Mouse (Mus musculus): ENCODE data around the gene Kbtbd13. TPM values are rescaled to one million over a fixed set of nuclear protein-coding genes. Genes with fewer than 3 reads are reported as not detected.
A peak's percentile ranks its signal among the peaks of the same experiment; 100 is the strongest.

The Kbtbd13 gene
- total RNA-seq (2021) = under 1 TPM; 0.22 to 0.25 TPM

GRCm38 (mm10) chr9:65391613-65391964 lies at the start of gene Kbtbd13:
TSS of gene Kbtbd13 (minus strand) at chr9:65391652.
- no peak for DNase-seq

GRCm38 (mm10) chr9:65435671-65436301 lies 44.3 kb upstream of the Kbtbd13 start, which contains the start of gene Mtfmt:
TSS of gene Mtfmt (plus strand) at chr9:65435782.
- peak; percentile 88 to 90 for DNase-seq

- DNase-seq = no peak
Measured at GRCm38 (mm10) chr9:65435211-65435610, 43.8 kb upstream of the Kbtbd13 start.

- peak in 1 of 2 experiments; percentile 15 for DNase-seq
Measured at GRCm38 (mm10) chr9:65434140-65434539, 42.7 kb upstream of the Kbtbd13 start.

- peak; percentile 81 to 87 for DNase-seq
Measured at GRCm38 (mm10) chr9:65432236-65432635, 40.8 kb upstream of the Kbtbd13 start.

GRCm38 (mm10) chr9:65430921-65431320 lies 39.5 kb upstream of the Kbtbd13 start:
- no peak for DNase-seq

GRCm38 (mm10) chr9:65430401-65430800 lies 38.9 kb upstream of the Kbtbd13 start:
- DNase-seq = no peak

GRCm38 (mm10) chr9:65428003-65428402 lies 36.6 kb upstream of the Kbtbd13 start:
- no peak for DNase-seq

GRCm38 (mm10) chr9:65427511-65427910 lies 36.1 kb upstream of the Kbtbd13 start:
- DNase-seq = no peak

- no peak for DNase-seq
Measured at GRCm38 (mm10) chr9:65424393-65424792, 32.9 kb upstream of the Kbtbd13 start.

- no peak for DNase-seq
Measured at GRCm38 (mm10) chr9:65422760-65423501, 31.5 kb upstream of the Kbtbd13 start, which contains the start of gene Slc51b. TSS of gene Slc51b (minus strand) at chr9:65422955.

- no peak for DNase-seq
Measured at GRCm38 (mm10) chr9:65419633-65420032, 28.2 kb upstream of the Kbtbd13 start.

- DNase-seq = no peak
Measured at GRCm38 (mm10) chr9:65417738-65418137, 26.3 kb upstream of the Kbtbd13 start.

- DNase-seq = no peak
Measured at GRCm38 (mm10) chr9:65411326-65411725, 19.9 kb upstream of the Kbtbd13 start.

- no peak for DNase-seq
Measured at GRCm38 (mm10) chr9:65410378-65410777, 18.9 kb upstream of the Kbtbd13 start.

- no peak for DNase-seq
Measured at GRCm38 (mm10) chr9:65408871-65409295, 17.4 kb upstream of the Kbtbd13 start.

GRCm38 (mm10) chr9:65407861-65408260 lies 16.4 kb upstream of the Kbtbd13 start:
- no peak for DNase-seq

- no peak for DNase-seq
Measured at GRCm38 (mm10) chr9:65407327-65407726, 15.9 kb upstream of the Kbtbd13 start.

GRCm38 (mm10) chr9:65405184-65405449 lies 13.7 kb upstream of the Kbtbd13 start:
- no peak for DNase-seq

- DNase-seq = peak; percentile 62 to 73
Measured at GRCm38 (mm10) chr9:65404331-65405183, 13.1 kb upstream of the Kbtbd13 start.

GRCm38 (mm10) chr9:65399934-65400333 lies 8.5 kb upstream of the Kbtbd13 start:
- no peak for DNase-seq

- peak; percentile 38 to 52 for DNase-seq
Measured at GRCm38 (mm10) chr9:65398279-65398678, 6.8 kb upstream of the Kbtbd13 start, which contains the start of gene Rasl12. TSS of gene Rasl12 (plus strand) at chr9:65398506.

- DNase-seq = no peak
Measured at GRCm38 (mm10) chr9:65394360-65394759, 2.9 kb upstream of the Kbtbd13 start.
